Mouse (Mus musculus) megakaryocyte-erythroid progenitor cell, adult 5 weeks (primary cell): ENCODE measurements around the gene Rubcn. TPM values are rescaled to one million over a fixed set of nuclear protein-coding genes. Genes with fewer than 3 reads are reported as not detected.

ENCODE experiments used
- polyA plus RNA-seq: library from polyadenylated mRNA; stranded (reverse); fragments of >175 nt; gene quantifications from 2 replicates; pipeline ENCODE4 v1.2.3, GENCODE M21; 2012

Rubcn gene
- polyA plus RNA-seq, result 7.7 TPM in 2 replicates

GRCm38 (mm10) chr16:32877343-32878156 is at the start of gene Rubcn, which contains the start of gene Fyttd1:
Gene Rubcn (minus strand): TSS chr16:32877766.
Gene Fyttd1 (plus strand): TSS chr16:32877500.

GRCm38 (mm10) chr16:32913937-32914881 is 36.6 kb upstream of the Rubcn start, which contains the start of gene Lrch3:
Gene Lrch3 (plus strand): TSS chr16:32914100.

GRCm38 (mm10) chr16:32810321-32810720 is 67.2 kb downstream of the Rubcn start, which contains the start of gene Smbd1:
Gene Smbd1 (minus strand): TSS chr16:32810477.

GRCm38 (mm10) chr16:32797426-32797689 is 80.2 kb downstream of the Rubcn start, which contains the start of gene Muc20:
Gene Muc20 (minus strand): TSS chr16:32797435.

Other genes starting within 250 kb of the Rubcn start
- 136 and 163 TPM in 2 replicates for gene Tnk2, start 233.9 kb downstream of the Rubcn start, polyA plus RNA-seq
- not detected in 2 replicates for gene Muc4, start 141.9 kb downstream of the Rubcn start, polyA plus RNA-seq
- not detected in 2 replicates for gene Muc20, start 80.3 kb downstream of the Rubcn start, polyA plus RNA-seq
- not detected in 2 replicates for gene Smbd1, start 67.3 kb downstream of the Rubcn start, polyA plus RNA-seq
- gene Fyttd1, start 266 bp downstream of the Rubcn start, polyA plus RNA-seq, result 155 and 193 TPM in 2 replicates
- 4.3 and 5.1 TPM in 2 replicates for gene Lrch3, start 36.3 kb upstream of the Rubcn start, polyA plus RNA-seq
- 0.66 and 2.2 TPM in 2 replicates for gene Iqcg, start 178.5 kb upstream of the Rubcn start, polyA plus RNA-seq
- gene Rpl35a, start 178.7 kb upstream of the Rubcn start, polyA plus RNA-seq, result 177 and 180 TPM in 2 replicates
- gene Lmln, start 184.8 kb upstream of the Rubcn start, polyA plus RNA-seq, result 0.30 and 0.45 TPM in 2 replicates